Mouse (Mus musculus) intestine, embryonic 15.5 days (tissue): ENCODE measurements around the gene Gm28729. TPM values are rescaled to one million over a fixed set of nuclear protein-coding genes. Genes with fewer than 3 reads are reported as not detected.

Source experiments
- ATAC-seq: fragments of 200-750 bp; cut with Nextera tagmentation; 2 replicates; pipeline ENCODE4 v1.8.0; 2017; ENCODE audit warnings: moderate TSS enrichment, moderate library complexity
- H3K27ac ChIP-seq: fragments of 300-500 bp; sonication (generic); 2 replicates; pipeline ENCODE4 v1.5.1; 2015; ENCODE audit warnings: mild to moderate bottlenecking, inconsistent platforms
- H3K27me3 ChIP-seq: fragments of 300-500 bp; sonication (generic); replicated peaks from 2 replicates; pipeline ENCODE4 v1.6.1; 2015; ENCODE audit warnings: inconsistent platforms
- H3K36me3 ChIP-seq: fragments of 300-500 bp; sonication (generic); 2 replicates; pipeline ENCODE4 v1.6.1; 2015; ENCODE audit warnings: inconsistent platforms
- H3K4me1 ChIP-seq: fragments of 300-500 bp; sonication (generic); replicated peaks from 2 replicates; pipeline ENCODE4 v1.6.1; 2015; ENCODE audit warnings: inconsistent platforms
- H3K4me2 ChIP-seq: fragments of 300-500 bp; sonication (generic); replicated peaks from 2 replicates; pipeline ENCODE4 v1.6.1; 2015; ENCODE audit warnings: mild to moderate bottlenecking, inconsistent platforms
- H3K4me3 ChIP-seq: fragments of 300-500 bp; sonication (generic); replicated peaks from 2 replicates; pipeline ENCODE4 v1.5.1; 2015; ENCODE audit warnings: inconsistent platforms
- H3K9ac ChIP-seq: fragments of 300-500 bp; sonication (generic); 2 replicates; pipeline ENCODE4 v1.6.1; 2015; ENCODE audit warnings: inconsistent platforms
- H3K9me3 ChIP-seq: fragments of 300-500 bp; sonication (generic); 2 replicates; pipeline ENCODE4 v1.6.1; 2016; ENCODE audit warnings: inconsistent platforms
- WGBS: fragments of 180-500 bp; shearing (Covaris S2); methylation state at CpG from one replicate; pipeline ENCODE4 v1.1.7; 2015; 5-methylcytosine and 5-hydroxymethylcytosine counted together
- polyA plus RNA-seq: library from polyadenylated mRNA; unstranded; fragments of >200 nt; fragmentation: Nextera tagmentation; extraction: Ambion mirVana; gene quantifications from 2 replicates; pipeline ENCODE4 v1.2.1, GENCODE M21; 2015

Gm28729 gene
- polyA plus RNA-seq, 1 experiment from 2014 or later = not detected

- no peak for ATAC-seq
- WGBS = 88% methylated on average over 9 of the region's 9 CpGs
Observed at GRCm38 (mm10) chr9:96449514-96449913, 75.5 kb downstream of the Gm28729 start.

GRCm38 (mm10) chr9:96445351-96445750 lies 79.7 kb downstream of the Gm28729 start:
- Histone ChIP-seq H3K9me3 (no peaks in the 10 kb centered on the region), H3K4me2 (no peak overlapping the region), H3K27ac (no peak overlapping the region), H3K36me3 (no peaks in the 10 kb centered on the region), H3K4me3 (no peak overlapping the region), H3K4me1 (no peaks in the 10 kb centered on the region; the same call in 1 of the 2 replicates), H3K9ac (no peak overlapping the region), H3K27me3 (no peaks in the 10 kb centered on the region)
- no peak for ATAC-seq
- whole genome bisulfite sequencing = 66% methylated on average over 4 of the region's 4 CpGs

More at GRCm38 (mm10) chr9:96449514-96449913, 75.5 kb downstream of the Gm28729 start:
- H3K36me3 ChIP-seq = no peaks in the 10 kb centered on the region
- H3K4me1 ChIP-seq = no peaks in the 10 kb centered on the region
- no peak overlapping the region for H3K4me3 ChIP-seq
- no peak overlapping the region for H3K27ac ChIP-seq
- no peak overlapping the region for H3K9ac ChIP-seq
- H3K9me3 ChIP-seq = no peaks in the 10 kb centered on the region
- no peaks in the 10 kb centered on the region for H3K27me3 ChIP-seq
- no peak overlapping the region for H3K4me2 ChIP-seq

DNA sequence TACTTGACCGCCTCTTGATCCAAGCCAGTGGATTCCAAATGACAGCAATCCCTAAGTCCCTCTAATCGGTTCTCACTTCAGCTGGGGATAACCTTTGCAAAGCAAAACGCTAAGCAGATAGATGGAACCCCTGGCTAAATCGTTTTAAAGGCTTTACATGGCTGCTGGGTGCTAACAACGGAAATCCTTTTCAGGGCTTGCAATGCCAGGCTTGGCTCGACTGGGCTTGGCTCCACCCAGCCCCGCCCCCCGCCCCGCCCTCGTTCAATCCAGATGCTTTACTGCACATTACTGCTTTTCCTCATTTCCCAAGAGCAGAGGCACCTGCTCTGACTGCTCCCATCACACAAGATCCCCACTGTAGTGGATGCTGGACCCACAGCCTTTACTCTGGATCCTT lies 83.0 kb downstream of the Gm28729 start:
- Histone ChIP-seq H3K4me2 (no peak overlapping the region), H3K36me3 (no peaks in the 10 kb centered on the region), H3K4me3 (no peak overlapping the region), H3K27ac (no peak overlapping the region), H3K9ac (no peak overlapping the region), H3K9me3 (no peaks in the 10 kb centered on the region), H3K4me1 (peaks cover 12% of the 10 kb centered on the region), H3K27me3 (no peaks in the 10 kb centered on the region)
- 25% methylated on average over 10 of the region's 10 CpGs for WGBS
- no peak for ATAC-seq

DNA sequence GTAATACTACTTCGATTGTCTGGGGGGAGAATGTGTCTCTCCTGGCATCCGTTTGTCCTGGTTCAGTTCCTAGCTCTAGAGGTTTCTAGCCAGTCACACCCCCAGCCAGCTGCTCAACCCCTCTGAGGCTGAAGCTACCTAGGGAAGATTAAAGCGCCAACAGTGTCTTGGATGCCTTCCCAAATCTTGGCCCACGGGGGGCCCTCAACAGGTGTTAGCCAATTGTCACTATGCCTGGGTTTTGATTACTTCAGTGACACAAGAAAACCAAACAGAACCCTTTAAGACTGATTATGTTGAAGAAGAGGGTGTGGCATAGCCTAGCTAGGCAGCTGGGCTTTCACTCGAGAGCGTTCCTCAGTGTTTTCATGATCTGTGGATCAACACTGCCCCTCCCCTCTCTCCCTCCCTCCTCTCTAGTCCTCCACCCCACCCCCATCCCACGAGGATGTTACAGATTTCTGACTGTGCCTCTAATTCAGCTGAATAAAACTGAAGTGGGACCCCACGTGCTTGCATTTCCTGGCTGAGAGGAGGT lies 86.7 kb downstream of the Gm28729 start:
- H3K9me3 ChIP-seq = no peaks in the 10 kb centered on the region
- H3K27me3 ChIP-seq = no peaks in the 10 kb centered on the region
- peak overlapping the region; percentile 50; the same call in 1 of the 2 replicates for H3K9ac ChIP-seq
- 4% methylated on average over 8 of the region's 8 CpGs for WGBS
- H3K4me2 ChIP-seq = peak overlapping the region; percentile 89
- no peaks in the 10 kb centered on the region for H3K36me3 ChIP-seq
- peaks cover 15% of the 10 kb centered on the region for H3K4me1 ChIP-seq
- peak overlapping the region; percentile 70; the same call in 1 of the 2 replicates for H3K27ac ChIP-seq
- peak overlapping the region; percentile 41 for H3K4me3 ChIP-seq
- ATAC-seq = peak; percentile 65

DNA sequence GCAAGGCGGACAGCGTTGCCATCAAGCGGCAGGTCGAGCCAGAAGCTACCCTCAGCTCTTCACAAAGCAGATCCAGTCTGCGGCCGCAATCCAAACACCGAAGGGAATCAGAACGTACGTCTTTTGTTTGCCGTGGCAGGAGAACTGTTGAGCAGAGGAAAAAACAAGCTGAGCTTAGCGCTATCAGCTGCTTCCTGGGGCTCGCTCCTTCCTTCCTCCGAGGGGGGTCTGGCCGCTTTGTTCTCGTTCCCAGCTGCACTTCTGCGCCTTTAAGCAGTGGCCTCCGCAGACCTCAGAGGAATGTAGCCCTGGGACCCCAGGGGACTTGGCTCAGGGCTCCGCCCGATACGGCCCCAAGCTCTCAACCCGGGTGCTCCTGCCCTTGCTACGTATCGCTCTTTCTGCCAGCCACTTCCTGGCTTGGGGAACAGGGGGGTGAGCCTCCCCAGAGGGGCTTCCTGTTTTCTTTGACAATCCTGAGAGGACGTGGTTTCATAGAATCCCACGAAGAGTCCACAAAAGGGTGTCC lies 87.2 kb downstream of the Gm28729 start:
- WGBS = 1% methylated on average over 25 of the region's 25 CpGs
- Histone ChIP-seq H3K27me3 (no peaks in the 10 kb centered on the region), H3K36me3 (no peaks in the 10 kb centered on the region), H3K27ac (peak overlapping the region; percentile 70), H3K4me1 (peaks cover 15% of the 10 kb centered on the region), H3K4me2 (peak overlapping the region; percentile 89), H3K9me3 (no peaks in the 10 kb centered on the region), H3K4me3 (peak overlapping the region; percentile 41), H3K9ac (peak overlapping the region; percentile 50)
- ATAC-seq = peak; percentile 73

GRCm38 (mm10) chr9:96436901-96437804 lies 87.9 kb downstream of the Gm28729 start:
- WGBS = 25% methylated on average over 28 of the region's 28 CpGs
- Histone ChIP-seq H3K4me3 (peak overlapping the region; percentile 41), H3K9ac (peak overlapping the region; percentile 50), H3K36me3 (no peaks in the 10 kb centered on the region), H3K27ac (peak overlapping the region; percentile 70), H3K4me1 (peaks cover 15% of the 10 kb centered on the region), H3K4me2 (peak overlapping the region; percentile 89), H3K9me3 (no peaks in the 10 kb centered on the region), H3K27me3 (no peaks in the 10 kb centered on the region)
- peak; percentile 31 for ATAC-seq

Other genes starting within 250 kb of the Gm28729 start
- gene Atp1b3, start 160.8 kb downstream of the Gm28729 start, polyA plus RNA-seq = 138 and 153 TPM in 2 replicates
- 169 and 183 TPM in 2 replicates for gene Rnf7, start 46.6 kb downstream of the Gm28729 start, polyA plus RNA-seq
- 16.4 and 17.1 TPM in 2 replicates for gene Rasa2, start 106.4 kb upstream of the Gm28729 start, polyA plus RNA-seq
- 22.5 and 22.9 TPM in 2 replicates for gene Zbtb38, start 227.6 kb upstream of the Gm28729 start, polyA plus RNA-seq